Mouse (Mus musculus) liver, adult 2 months (tissue): ENCODE results near the gene Lst1. TPM values are rescaled to one million over a fixed set of nuclear protein-coding genes. Genes with fewer than 3 reads are reported as not detected.

ENCODE experiments used
- DNase-seq: peaks from one replicate; pipeline ENCODE4 v3.0.0-alpha.2; 2011; ENCODE audit warnings: low read depth, low spot score; ENCODE audit errors: extremely low read depth
- H3K27ac ChIP-seq: fragments of 200-500 bp; replicated peaks from 2 replicates; pipeline ENCODE4 v1.5.1; 2012; ENCODE audit warnings: low read depth, mild to moderate bottlenecking, control low read depth, inconsistent platforms, low read length; ENCODE audit not compliant: insufficient read depth
- H3K27me3 ChIP-seq: fragments of 200-500 bp; 2 replicates; pipeline ENCODE4 v1.6.1; 2012; ENCODE audit warnings: mild to moderate bottlenecking, moderate library complexity, low read length, inconsistent platforms; ENCODE audit not compliant: control insufficient read depth, insufficient read depth
- H3K36me3 ChIP-seq: fragments of 200-500 bp; 2 replicates; pipeline ENCODE4 v1.6.1; 2012; ENCODE audit warnings: low read length, inconsistent platforms; ENCODE audit not compliant: control insufficient read depth, insufficient read depth
- H3K4me1 ChIP-seq: fragments of 200-500 bp; 2 replicates; pipeline ENCODE4 v1.6.1; 2011; ENCODE audit warnings: low read length; ENCODE audit not compliant: control insufficient read depth, insufficient read depth
- H3K4me3 ChIP-seq: fragments of 200-500 bp; 2 replicates; pipeline ENCODE4 v1.5.1; 2011; ENCODE audit warnings: low read depth, mild to moderate bottlenecking, control low read depth, low read length, moderate library complexity; ENCODE audit not compliant: insufficient read depth
- H3K79me2 ChIP-seq: fragments of 200-500 bp; 2 replicates; pipeline ENCODE4 v1.6.1; 2012; ENCODE audit warnings: inconsistent platforms, mild to moderate bottlenecking, low read length, moderate library complexity; ENCODE audit not compliant: control insufficient read depth, insufficient read depth
- H3K9ac ChIP-seq: fragments of 200-500 bp; 2 replicates; pipeline ENCODE4 v1.6.1; 2012; ENCODE audit warnings: low read depth, mild to moderate bottlenecking, control low read depth, inconsistent platforms, low read length
- CTCF ChIP-seq: fragments of 200-500 bp; IDR thresholded peaks from 2 replicates; pipeline ENCODE4 v1.5.1; 2011; ENCODE audit warnings: low read depth, low read length, control low read depth
- POLR2A ChIP-seq: fragments of 200-500 bp; IDR thresholded peaks from 2 replicates; pipeline ENCODE4 v1.6.1; 2011; ENCODE audit warnings: low read length, control low read depth; ENCODE audit not compliant: insufficient read depth; ENCODE audit errors: extremely low read depth
- WGBS: fragments of 180-500 bp; shearing (Covaris S2); methylation state at CpG from one replicate; pipeline ENCODE4 v1.1.7; 2018; 5-methylcytosine and 5-hydroxymethylcytosine counted together
- polyA plus RNA-seq: library from polyadenylated mRNA; depleted of rRNA; stranded (reverse); fragments of >200 nt; gene quantifications from 2 replicates; pipeline ENCODE4 v1.2.3, GENCODE M21; 2012
- total RNA-seq: library from RNA; depleted of rRNA; stranded (reverse); fragments of >200 nt; gene quantifications from 2 replicates; pipeline ENCODE4 v1.2.3, GENCODE M21; 2014

Gene Lst1
- total and polyA plus RNA-seq, 2 experiments = 10.2 to 11.8 TPM

DNA sequence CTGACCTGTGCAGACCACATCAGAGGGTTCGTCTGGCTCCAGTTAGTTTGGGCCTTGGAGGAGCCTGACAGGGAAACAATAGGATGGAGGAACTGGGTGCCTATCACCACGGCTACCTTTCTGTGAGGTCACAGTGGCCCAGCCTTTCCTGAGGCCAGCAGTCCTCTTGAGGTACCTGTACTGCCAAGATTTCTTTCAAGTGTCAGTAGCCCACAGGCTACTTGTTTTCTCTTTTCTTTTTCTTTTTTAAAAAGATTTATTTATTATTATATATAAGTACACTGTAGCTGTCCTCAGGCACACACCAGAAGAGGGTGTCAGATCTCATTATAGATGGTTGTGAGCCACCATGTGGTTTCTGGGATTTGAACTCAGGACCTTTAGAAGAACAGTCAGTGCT is 12.3 kb downstream of the Lst1 start, which contains the start of gene Aif1:
Gene Aif1 (minus strand): TSS at position 101 of the 400 bp plus-strand sequence.
- Histone ChIP-seq H3K79me2 (no peaks in the 10 kb centered on the region), H3K36me3 (no peaks in the 10 kb centered on the region), H3K9ac (no peak within 1 kb of the TSS), H3K27me3 (no peaks in the 10 kb centered on the region), H3K4me3 (no peak within 1 kb of the TSS), H3K4me1 (no peaks in the 10 kb centered on the region), H3K27ac (no peak within 1 kb of the TSS)
- 63% methylated on average over 2 of the region's 2 CpGs for WGBS
- no peak for DNase-seq
- TF ChIP-seq POLR2A (no peak), CTCF (no peak)

- WGBS = 82% methylated on average over 6 of the region's 6 CpGs
These were observed 12.9 kb downstream of the Lst1 start for GRCm38 (mm10) chr17:35175382-35175781.

GRCm38 (mm10) chr17:35174201-35174977 is 13.8 kb downstream of the Lst1 start:
- Histone ChIP-seq H3K4me3 (no peak overlapping the region), H3K27ac (peak overlapping the region; percentile 31; the same call in 1 of the 2 replicates), H3K27me3 (no peaks in the 10 kb centered on the region), H3K79me2 (no peaks in the 10 kb centered on the region), H3K9ac (no peak overlapping the region), H3K36me3 (no peaks in the 10 kb centered on the region), H3K4me1 (no peaks in the 10 kb centered on the region)
- no peak for DNase-seq
- WGBS = 67% methylated on average over 8 of the region's 8 CpGs
- TF ChIP-seq POLR2A = no peak
- TF ChIP-seq CTCF = no peak

More at GRCm38 (mm10) chr17:35175382-35175781, 12.9 kb downstream of the Lst1 start:
- no peak overlapping the region for H3K4me3 ChIP-seq
- H3K27ac ChIP-seq = no peak overlapping the region
- H3K9ac ChIP-seq = no peak overlapping the region
- no peaks in the 10 kb centered on the region for H3K27me3 ChIP-seq
- no peak for DNase-seq
- no peaks in the 10 kb centered on the region for H3K4me1 ChIP-seq
- H3K36me3 ChIP-seq = no peaks in the 10 kb centered on the region
- H3K79me2 ChIP-seq = no peaks in the 10 kb centered on the region
- TF ChIP-seq CTCF (no peak), POLR2A (no peak)

DNA sequence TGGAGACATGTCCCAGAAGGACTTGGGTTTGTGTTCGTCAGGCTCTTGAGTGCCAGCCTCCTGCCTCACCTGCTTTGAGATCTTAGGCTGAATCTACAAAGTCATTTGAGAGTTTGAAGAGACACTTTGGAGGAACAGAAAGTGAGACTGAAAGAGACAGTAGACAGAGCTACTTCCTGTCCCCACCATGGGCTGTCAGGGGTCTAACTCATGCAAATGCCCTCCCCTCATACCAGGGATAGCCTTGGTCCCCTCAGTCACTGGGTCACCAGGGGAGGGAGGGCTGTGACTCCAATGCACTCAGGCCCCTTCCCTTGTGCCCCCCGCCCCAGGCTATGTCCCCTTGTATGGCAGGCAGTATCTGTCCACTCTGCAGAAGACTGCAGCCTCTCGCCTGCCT is 14.9 kb downstream of the Lst1 start:
- WGBS = 82% methylated on average over 3 of the region's 3 CpGs
- TF ChIP-seq POLR2A (no peak), CTCF (no peak)
- no peaks in the 10 kb centered on the region for H3K27me3 ChIP-seq
- no peak for DNase-seq
- no peak overlapping the region for H3K4me3 ChIP-seq
- H3K27ac ChIP-seq = peak overlapping the region; percentile 55
- H3K4me1 ChIP-seq = no peaks in the 10 kb centered on the region
- H3K79me2 ChIP-seq = no peaks in the 10 kb centered on the region
- H3K9ac ChIP-seq = no peak overlapping the region
- H3K36me3 ChIP-seq = no peaks in the 10 kb centered on the region

DNA sequence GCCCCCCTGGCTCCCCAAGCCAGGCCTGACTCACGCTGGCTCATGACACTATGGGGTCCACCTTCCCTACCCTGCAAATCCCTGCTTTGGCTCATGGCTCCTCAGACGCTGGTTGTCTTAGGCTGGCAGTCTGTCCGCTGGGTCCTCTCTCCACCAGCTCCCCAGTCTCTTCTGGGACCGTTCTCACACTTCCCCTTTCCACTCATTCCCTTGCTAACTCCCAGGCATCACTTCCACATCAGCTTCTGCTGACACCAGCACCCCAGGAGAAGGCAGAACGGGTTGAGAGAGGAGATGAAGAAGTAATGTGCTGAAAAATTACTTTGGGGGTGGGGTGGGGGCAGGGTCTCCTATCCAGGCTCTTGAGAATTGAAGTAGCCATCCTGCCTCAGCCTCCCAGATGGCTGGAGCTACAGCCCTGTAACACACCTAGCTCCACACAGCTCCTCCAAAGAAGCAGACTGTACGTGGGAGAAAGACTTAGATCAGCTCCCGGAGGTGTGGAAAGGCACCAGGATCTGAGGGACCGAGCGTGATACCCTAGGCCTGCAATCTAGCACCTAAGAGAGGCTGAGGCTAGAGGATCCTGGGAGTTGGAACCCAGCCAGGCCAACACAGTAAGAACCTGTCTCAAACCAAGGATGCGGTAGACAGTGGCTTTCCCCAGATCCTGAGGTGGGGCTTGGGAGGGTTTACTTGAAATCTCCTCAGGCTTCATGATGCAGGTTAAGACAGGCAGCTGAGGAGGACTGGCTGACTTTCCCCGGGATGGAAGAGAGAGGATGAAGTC is 15.6 kb downstream of the Lst1 start:
- Histone ChIP-seq H3K4me3 (peak overlapping the region; percentile 61), H3K27ac (peak overlapping the region; percentile 64), H3K79me2 (no peaks in the 10 kb centered on the region), H3K36me3 (no peaks in the 10 kb centered on the region), H3K9ac (peak overlapping the region; percentile 70), H3K27me3 (no peaks in the 10 kb centered on the region), H3K4me1 (no peaks in the 10 kb centered on the region)
- no peak for DNase-seq
- no peak for TF ChIP-seq POLR2A
- 78% methylated on average over 11 of the region's 11 CpGs for WGBS
